Mouse (Mus musculus): ENCODE results near the gene Spata31d1a. TPM values are rescaled to one million over a fixed set of nuclear protein-coding genes. Genes with fewer than 3 reads are reported as not detected.

The Spata31d1a gene
- not detected in 2 replicates for polyA plus RNA-seq (2014; fragmentation: Nextera tagmentation; extraction: Ambion mirVana)

- 88% methylated on average over 15 of the region's 15 CpGs for WGBS
- no peak within 1 kb of the TSS for H3K4me2 ChIP-seq
- DNase-seq (no peak), ATAC-seq (ENCODE audit: insufficient read depth) (no peak)
- no peak within 1 kb of the TSS for H3K9ac ChIP-seq
- no peaks in the 10 kb centered on the region for H3K9me3 ChIP-seq (ENCODE audit: low read depth, low read length)
- no peaks in the 10 kb centered on the region for H3K27me3 ChIP-seq (ENCODE audit: insufficient read depth, low read length)
- no peaks in the 10 kb centered on the region for H3K4me1 ChIP-seq (ENCODE audit: insufficient read depth)
- H3K4me3 ChIP-seq (ENCODE audit: low read depth, low read length): no peak within 1 kb of the TSS
- TF ChIP-seq CTCF (IDR thresholded peaks at IDR 0.05; ENCODE audit: low read depth): no peak
- no peaks in the 10 kb centered on the region for H3K36me3 ChIP-seq (ENCODE audit: insufficient read depth)
- no peak within 1 kb of the TSS for H3K27ac ChIP-seq (ENCODE audit: low read depth)
These were observed at the start of gene Spata31d1a for GRCm38 (mm10) chr13:59710230-59710629. Gene Spata31d1a, minus strand, starts transcription at chr13:59710330.

- Histone ChIP-seq H3K9ac (no peak overlapping the region), H3K36me3 (ENCODE audit: insufficient read depth) (peaks cover 52% of the 10 kb centered on the region), H3K27me3 (ENCODE audit: insufficient read depth, low read length) (no peaks in the 10 kb centered on the region), H3K4me1 (ENCODE audit: insufficient read depth) (no peaks in the 10 kb centered on the region), H3K4me3 (ENCODE audit: low read depth, low read length) (no peak overlapping the region), H3K4me2 (no peak overlapping the region), H3K27ac (ENCODE audit: low read depth) (no peak overlapping the region), H3K9me3 (ENCODE audit: low read depth, low read length) (no peaks in the 10 kb centered on the region)
- WGBS: 83% methylated on average over 7 of the region's 7 CpGs
- ATAC-seq (ENCODE audit: insufficient read depth): no peak
- no peak for DNase-seq
- no peak for TF ChIP-seq CTCF (IDR thresholded peaks at IDR 0.05; ENCODE audit: low read depth)
These were observed 46.8 kb upstream of the Spata31d1a start for GRCm38 (mm10) chr13:59756906-59757305.

GRCm38 (mm10) chr13:59750310-59750709 is 40.2 kb upstream of the Spata31d1a start:
- WGBS: 70% methylated on average over 12 of the region's 12 CpGs
- Histone ChIP-seq H3K9ac (no peak overlapping the region), H3K27me3 (ENCODE audit: insufficient read depth, low read length) (no peaks in the 10 kb centered on the region), H3K4me2 (no peak overlapping the region), H3K4me3 (ENCODE audit: low read depth, low read length) (no peak overlapping the region), H3K4me1 (ENCODE audit: insufficient read depth) (no peaks in the 10 kb centered on the region), H3K36me3 (ENCODE audit: insufficient read depth) (peaks cover 10% of the 10 kb centered on the region), H3K27ac (ENCODE audit: low read depth) (no peak overlapping the region), H3K9me3 (ENCODE audit: low read depth, low read length) (no peaks in the 10 kb centered on the region)
- DNase-seq: no peak
- no peak for ATAC-seq (ENCODE audit: insufficient read depth)
- no peak for TF ChIP-seq CTCF (IDR thresholded peaks at IDR 0.05; ENCODE audit: low read depth)

- 79% methylated on average over 9 of the region's 9 CpGs for WGBS
- no peaks in the 10 kb centered on the region for H3K27me3 ChIP-seq (ENCODE audit: insufficient read depth, low read length)
- no peak within 1 kb of the TSS for H3K27ac ChIP-seq (ENCODE audit: low read depth)
- DNase-seq (no peak), ATAC-seq (ENCODE audit: insufficient read depth) (no peak)
- no peak within 1 kb of the TSS for H3K9ac ChIP-seq
- no peaks in the 10 kb centered on the region for H3K4me1 ChIP-seq (ENCODE audit: insufficient read depth)
- no peak for TF ChIP-seq CTCF (IDR thresholded peaks at IDR 0.05; ENCODE audit: low read depth)
- H3K4me2 ChIP-seq: no peak within 1 kb of the TSS
- no peaks in the 10 kb centered on the region for H3K9me3 ChIP-seq (ENCODE audit: low read depth, low read length)
- H3K36me3 ChIP-seq (ENCODE audit: insufficient read depth): no peaks in the 10 kb centered on the region
- no peak within 1 kb of the TSS for H3K4me3 ChIP-seq (ENCODE audit: low read depth, low read length)
These were observed 36.6 kb upstream of the Spata31d1a start, which contains the start of gene 1700014D04Rik for GRCm38 (mm10) chr13:59746711-59747110. Gene 1700014D04Rik, minus strand, starts transcription at chr13:59746752.

- 62% methylated on average over 6 of the region's 6 CpGs for WGBS
- Histone ChIP-seq H3K4me3 (ENCODE audit: low read depth, low read length) (no peak overlapping the region), H3K9me3 (ENCODE audit: low read depth, low read length) (no peaks in the 10 kb centered on the region), H3K36me3 (ENCODE audit: insufficient read depth) (no peaks in the 10 kb centered on the region), H3K4me2 (no peak overlapping the region), H3K4me1 (ENCODE audit: insufficient read depth) (no peaks in the 10 kb centered on the region), H3K27me3 (ENCODE audit: insufficient read depth, low read length) (no peaks in the 10 kb centered on the region), H3K9ac (no peak overlapping the region), H3K27ac (ENCODE audit: low read depth) (no peak overlapping the region)
- DNase-seq (peak; percentile 61), ATAC-seq (ENCODE audit: insufficient read depth) (no peak)
- no peak for TF ChIP-seq CTCF (IDR thresholded peaks at IDR 0.05; ENCODE audit: low read depth)
These were observed 36.0 kb upstream of the Spata31d1a start for GRCm38 (mm10) chr13:59746164-59746563.

- no peak for TF ChIP-seq CTCF (IDR thresholded peaks at IDR 0.05; ENCODE audit: low read depth)
- H3K27ac ChIP-seq (ENCODE audit: low read depth): no peak overlapping the region
- no peak overlapping the region for H3K4me3 ChIP-seq (ENCODE audit: low read depth, low read length)
- 79% methylated on average over 6 of the region's 6 CpGs for WGBS
- ATAC-seq (ENCODE audit: insufficient read depth) (no peak), DNase-seq (no peak)
- H3K9me3 ChIP-seq (ENCODE audit: low read depth, low read length): no peaks in the 10 kb centered on the region
- H3K36me3 ChIP-seq (ENCODE audit: insufficient read depth): no peaks in the 10 kb centered on the region
- H3K9ac ChIP-seq: no peak overlapping the region
- H3K4me2 ChIP-seq: no peak overlapping the region
- no peaks in the 10 kb centered on the region for H3K27me3 ChIP-seq (ENCODE audit: insufficient read depth, low read length)
- no peaks in the 10 kb centered on the region for H3K4me1 ChIP-seq (ENCODE audit: insufficient read depth)
These were observed 35.3 kb upstream of the Spata31d1a start for GRCm38 (mm10) chr13:59745462-59745861.

- no peak overlapping the region for H3K9ac ChIP-seq
- WGBS: 70% methylated on average over 10 of the region's 10 CpGs
- H3K4me1 ChIP-seq (ENCODE audit: insufficient read depth): no peaks in the 10 kb centered on the region
- H3K4me2 ChIP-seq: no peak overlapping the region
- no peaks in the 10 kb centered on the region for H3K27me3 ChIP-seq (ENCODE audit: insufficient read depth, low read length)
- H3K27ac ChIP-seq (ENCODE audit: low read depth): no peak overlapping the region
- H3K36me3 ChIP-seq (ENCODE audit: insufficient read depth): no peaks in the 10 kb centered on the region
- DNase-seq (peak; percentile 51), ATAC-seq (ENCODE audit: insufficient read depth) (no peak)
- no peaks in the 10 kb centered on the region for H3K9me3 ChIP-seq (ENCODE audit: low read depth, low read length)
- TF ChIP-seq CTCF (IDR thresholded peaks at IDR 0.05; ENCODE audit: low read depth): peak; percentile 58
- no peak overlapping the region for H3K4me3 ChIP-seq (ENCODE audit: low read depth, low read length)
These were observed 31.6 kb upstream of the Spata31d1a start for GRCm38 (mm10) chr13:59741697-59742096.

GRCm38 (mm10) chr13:59741096-59741495 is 31.0 kb upstream of the Spata31d1a start:
- Histone ChIP-seq H3K27me3 (ENCODE audit: insufficient read depth, low read length) (no peaks in the 10 kb centered on the region), H3K4me1 (ENCODE audit: insufficient read depth) (no peaks in the 10 kb centered on the region), H3K9me3 (ENCODE audit: low read depth, low read length) (no peaks in the 10 kb centered on the region), H3K36me3 (ENCODE audit: insufficient read depth) (no peaks in the 10 kb centered on the region), H3K4me3 (ENCODE audit: low read depth, low read length) (no peak overlapping the region), H3K9ac (no peak overlapping the region), H3K27ac (ENCODE audit: low read depth) (no peak overlapping the region), H3K4me2 (no peak overlapping the region)
- DNase-seq (peak; percentile 17), ATAC-seq (ENCODE audit: insufficient read depth) (no peak)
- TF ChIP-seq CTCF (IDR thresholded peaks at IDR 0.05; ENCODE audit: low read depth): no peak
- 70% methylated on average over 11 of the region's 11 CpGs for WGBS
